Mouse (Mus musculus) ES-E14 (cell line): ENCODE results near the gene Zbtb3.

Source experiments
- CHD2 ChIP-seq: IDR thresholded peaks from 2 replicates; pipeline ENCODE4 v1.6.1; 2014; ENCODE audit warnings: mild to moderate bottlenecking, low read depth, low read length, inconsistent platforms
- HCFC1 ChIP-seq: IDR thresholded peaks from 2 replicates; pipeline ENCODE4 v1.6.1; 2012; ENCODE audit warnings: low read length, inconsistent platforms, borderline replicate concordance; ENCODE audit not compliant: insufficient read depth
- MAFK ChIP-seq: IDR thresholded peaks from 2 replicates; pipeline ENCODE4 v1.6.1; 2014; ENCODE audit warnings: mild to moderate bottlenecking, low read depth, low read length, inconsistent platforms; ENCODE audit not compliant: insufficient read depth
- ZC3H11A ChIP-seq: IDR thresholded peaks from 2 replicates; pipeline ENCODE4 v1.6.1; 2012; ENCODE audit warnings: low read depth, mild to moderate bottlenecking, inconsistent platforms, low read length, borderline replicate concordance

GRCm38 (mm10) chr19:8772996-8773395 is 29.4 kb upstream of the Zbtb3 start:
- TF ChIP-seq CHD2 (no peak), HCFC1 (no peak), ZC3H11A (no peak), MAFK (no peak)
